Mouse (Mus musculus): Measurements from ENCODE around the gene Cdx2. TPM values are rescaled to one million over a fixed set of nuclear protein-coding genes. Genes with fewer than 3 reads are reported as not detected.

Gene Cdx2
- total RNA-seq, 2 experiments from 2014 or later = not detected

- no peak for ATAC-seq (replicated peaks; ENCODE audit: low FRiP score, poor library complexity, severe bottlenecking)
These were observed 9.8 kb downstream of the Cdx2 start for GRCm38 (mm10) chr5:147297249-147297648.

DNA sequence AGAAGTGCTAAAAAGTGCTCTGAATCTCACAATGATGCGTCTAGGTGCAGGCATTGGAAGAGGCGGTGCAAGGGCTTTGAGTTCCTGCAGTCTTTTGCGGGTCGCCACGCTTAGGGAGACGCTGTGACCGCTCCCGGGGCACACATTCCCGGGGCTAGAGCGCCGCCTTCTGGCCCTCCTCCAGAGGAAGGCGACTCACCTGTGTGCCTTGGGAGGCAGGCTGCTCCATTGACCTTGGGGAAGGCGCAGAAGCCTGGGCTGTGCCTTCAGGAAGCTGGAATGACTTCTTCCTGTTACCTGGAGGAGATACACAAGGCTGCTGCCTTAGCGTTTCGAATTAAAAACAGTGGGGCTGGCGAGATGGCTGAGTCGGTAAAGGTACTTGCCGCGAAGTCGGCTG, 12.9 kb downstream of the Cdx2 start:
- ATAC-seq (replicated peaks; ENCODE audit: low FRiP score, poor library complexity, severe bottlenecking) = no peak

- ATAC-seq (replicated peaks; ENCODE audit: low FRiP score, poor library complexity, severe bottlenecking) = peak; percentile 57; the same call in 1 of the 2 replicates
These were observed 13.8 kb downstream of the Cdx2 start for GRCm38 (mm10) chr5:147293127-147293910.

GRCm38 (mm10) chr5:147292506-147293120, 14.5 kb downstream of the Cdx2 start:
- 0 out of 2 replicates have a peak, but pooled peaks have one; percentile 35 for ATAC-seq (replicated peaks; ENCODE audit: low FRiP score, poor library complexity, severe bottlenecking)

DNA sequence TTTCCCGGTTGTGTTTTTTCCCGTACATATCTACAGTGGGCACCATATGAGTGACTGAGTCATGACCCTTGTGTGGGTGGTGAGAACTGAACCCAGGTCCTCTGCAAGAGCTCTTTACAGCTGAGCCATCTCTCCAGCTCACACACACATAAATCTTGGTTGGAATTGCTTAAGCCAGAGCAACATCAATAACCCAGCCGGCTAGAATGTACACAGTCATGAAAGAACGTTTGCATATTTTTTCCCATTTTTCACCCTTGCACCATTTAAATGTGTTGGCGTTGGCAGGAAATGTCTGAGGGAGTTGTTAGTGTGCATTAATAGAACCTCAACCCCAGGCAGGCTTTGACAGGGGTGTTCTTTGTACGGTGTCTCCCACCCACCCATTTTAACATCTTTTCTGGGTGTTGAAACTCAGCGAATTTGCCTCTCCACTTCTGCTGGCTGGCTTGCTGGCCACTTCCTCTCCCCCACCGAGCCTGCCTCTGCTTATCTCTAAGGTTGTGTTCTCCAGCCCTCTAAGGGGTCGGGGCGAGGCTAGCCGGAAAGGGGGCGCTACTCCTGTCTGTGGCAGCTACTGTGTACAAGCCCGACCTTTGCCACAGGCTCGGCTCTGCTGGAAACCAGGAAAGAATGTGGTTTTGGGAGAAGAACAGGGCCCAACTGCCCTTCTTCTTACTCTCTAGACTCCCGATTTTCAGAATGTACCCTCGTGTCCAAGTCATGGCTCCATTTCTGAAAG, 15.1 kb downstream of the Cdx2 start:
- no peak for ATAC-seq (replicated peaks; ENCODE audit: low FRiP score, poor library complexity, severe bottlenecking)

DNA sequence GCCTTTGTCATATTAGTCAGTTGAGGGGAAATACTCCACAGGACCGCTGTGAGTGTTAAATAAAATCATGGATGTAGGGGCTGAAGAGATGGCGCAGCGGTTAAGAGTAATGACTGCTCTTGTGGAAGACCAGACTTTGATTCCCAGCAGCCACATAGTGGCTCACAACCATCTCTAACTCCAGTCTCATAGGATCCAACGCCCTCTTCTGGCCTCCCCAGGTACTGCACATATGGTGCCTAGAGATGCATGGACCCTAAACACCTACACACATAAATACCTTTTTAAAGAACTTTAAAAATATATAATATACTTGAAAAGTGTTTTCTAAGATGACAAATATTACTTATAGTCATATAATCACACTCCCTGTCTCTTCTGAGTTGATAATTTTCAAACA, 22.7 kb downstream of the Cdx2 start:
- ATAC-seq (replicated peaks; ENCODE audit: low FRiP score, poor library complexity, severe bottlenecking) = no peak

DNA sequence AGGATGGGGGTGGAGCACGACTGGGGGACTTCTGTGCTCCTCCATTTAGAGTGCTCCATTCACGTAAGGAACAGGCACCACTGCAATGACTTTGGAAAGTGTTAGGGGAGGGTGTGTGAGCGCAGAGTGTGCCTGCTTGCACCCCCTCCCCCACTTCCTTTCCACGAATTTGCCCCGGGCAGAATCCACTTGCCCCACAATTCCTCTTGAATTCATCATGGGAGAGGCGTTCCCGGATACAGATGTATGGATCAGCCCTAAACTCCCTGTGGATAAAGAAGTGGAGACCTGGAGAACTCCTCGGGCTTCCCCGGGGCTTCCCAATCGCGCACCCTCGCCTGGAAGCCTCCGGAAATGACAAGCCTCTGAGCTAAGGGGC, 29.5 kb downstream of the Cdx2 start:
- no peak for ATAC-seq (replicated peaks; ENCODE audit: low FRiP score, poor library complexity, severe bottlenecking)

GRCm38 (mm10) chr5:147276701-147277546, 30.1 kb downstream of the Cdx2 start:
- ATAC-seq (replicated peaks; ENCODE audit: low FRiP score, poor library complexity, severe bottlenecking) = no peak

GRCm38 (mm10) chr5:147275761-147276160, 31.3 kb downstream of the Cdx2 start:
- no peak for ATAC-seq (replicated peaks; ENCODE audit: low FRiP score, poor library complexity, severe bottlenecking)

GRCm38 (mm10) chr5:147274174-147275141, 32.6 kb downstream of the Cdx2 start:
- no peak for ATAC-seq (replicated peaks; ENCODE audit: low FRiP score, poor library complexity, severe bottlenecking)

DNA sequence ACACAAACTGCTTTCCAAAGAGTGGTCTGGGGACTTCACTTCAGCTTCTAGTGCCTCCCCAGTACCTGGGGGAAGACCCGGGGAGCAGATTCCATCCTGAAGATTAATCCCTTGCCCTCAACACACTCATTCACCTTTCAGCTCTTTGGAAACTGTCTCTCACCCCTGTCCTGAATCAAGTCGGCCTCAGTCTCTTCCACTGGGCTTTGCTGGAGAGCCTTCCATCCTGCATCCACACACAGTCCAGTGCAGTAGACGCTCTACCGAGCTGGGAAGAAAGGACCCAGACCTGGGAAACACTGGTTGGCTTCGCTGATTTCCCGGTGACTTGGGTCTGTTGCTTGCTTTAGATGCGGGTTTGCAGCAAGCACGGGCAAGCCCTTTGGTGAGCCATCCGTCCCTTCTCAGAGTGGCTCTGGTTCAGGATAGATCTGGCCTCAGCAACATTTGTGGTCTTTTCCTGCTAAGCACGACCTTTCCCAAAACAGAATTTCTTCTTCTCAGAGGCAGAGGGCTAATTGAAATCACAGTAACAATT, 34.2 kb downstream of the Cdx2 start:
- ATAC-seq (replicated peaks; ENCODE audit: low FRiP score, poor library complexity, severe bottlenecking) = no peak

DNA sequence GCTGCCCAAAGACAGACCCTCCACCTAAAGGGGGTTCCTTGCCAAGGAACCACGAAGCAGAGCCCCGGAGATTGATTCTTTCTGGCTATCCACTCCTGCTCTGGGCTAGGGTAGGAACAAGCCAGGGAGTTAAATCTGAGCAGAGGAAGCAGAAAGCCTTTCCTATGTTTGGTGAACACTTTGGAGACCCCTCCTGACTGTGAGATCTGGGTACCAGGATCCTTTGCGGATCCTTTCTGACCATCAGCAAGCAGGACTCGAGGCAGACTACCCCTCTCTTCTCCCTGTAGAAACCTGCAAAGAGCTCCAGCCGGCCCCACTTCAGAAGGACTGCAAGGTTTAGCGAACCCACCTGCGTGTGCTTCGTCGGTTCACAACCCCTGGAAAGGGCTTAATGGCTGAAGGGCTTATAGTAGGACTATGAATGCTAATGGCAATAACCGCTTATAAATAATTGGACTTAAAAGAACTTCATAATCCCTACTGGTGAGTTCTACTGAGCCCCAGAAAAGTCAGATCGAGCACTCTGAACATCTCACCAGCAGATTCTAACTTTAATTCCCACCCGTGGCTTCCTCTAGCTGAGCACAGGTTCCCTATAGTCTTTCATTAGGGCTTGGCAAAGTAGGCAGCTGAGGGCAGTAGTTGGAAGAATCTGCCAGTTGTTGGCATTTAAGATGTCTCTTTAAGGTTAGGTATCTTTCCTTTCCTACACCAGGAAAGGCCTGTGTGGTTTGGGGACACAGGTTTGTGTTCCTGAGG, 34.8 kb downstream of the Cdx2 start:
- ATAC-seq (replicated peaks; ENCODE audit: low FRiP score, poor library complexity, severe bottlenecking) = no peak

DNA sequence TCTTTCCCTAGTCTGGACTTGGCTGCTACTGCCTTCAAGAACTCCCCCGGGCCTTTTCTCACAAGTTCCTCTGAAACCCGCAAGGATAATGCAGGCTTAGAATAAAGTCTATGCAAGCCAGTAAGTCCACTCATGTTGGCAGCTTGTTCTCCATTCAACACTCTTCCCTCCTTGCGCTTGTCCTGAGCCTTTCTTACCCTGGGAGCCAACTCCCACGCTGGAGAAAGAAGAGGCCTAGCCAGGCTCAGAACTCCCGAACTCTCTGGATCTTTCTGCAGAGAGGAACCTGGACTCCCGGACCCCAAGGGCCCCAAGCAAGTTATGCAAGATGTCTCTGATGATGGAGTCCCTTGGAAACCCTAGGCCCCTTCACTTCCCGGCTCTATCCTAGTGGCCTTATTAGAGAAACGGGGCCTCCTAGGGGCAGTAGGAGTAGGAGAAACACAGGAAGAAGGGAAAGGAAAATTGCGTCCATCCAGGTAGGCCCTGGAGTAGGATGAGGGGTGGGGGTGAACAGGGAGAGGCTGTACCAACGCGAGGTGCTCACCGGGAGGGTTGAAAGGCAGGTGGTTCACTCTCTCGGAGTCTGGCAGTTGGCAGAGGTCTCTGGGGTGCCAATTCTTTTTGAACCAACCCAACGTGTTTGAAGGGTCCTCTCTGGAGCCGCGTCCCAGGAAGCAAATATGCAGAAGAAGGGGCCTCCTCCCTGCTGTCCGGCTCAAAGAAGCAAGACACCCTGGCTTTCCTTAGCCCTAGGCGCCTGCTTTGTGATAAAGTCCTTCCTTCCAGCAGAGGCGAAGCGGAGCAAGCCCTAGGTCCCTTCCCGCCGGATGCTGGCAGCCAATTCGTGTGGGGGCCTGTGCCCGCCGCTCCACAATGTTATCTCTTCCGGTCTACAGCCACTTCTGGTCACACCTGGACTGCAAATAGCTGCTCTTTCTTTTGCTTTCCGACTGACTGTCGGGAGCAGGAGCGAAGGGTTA, 36.1 kb downstream of the Cdx2 start:
- no peak for ATAC-seq (replicated peaks; ENCODE audit: low FRiP score, poor library complexity, severe bottlenecking)

- no peak for ATAC-seq (replicated peaks; ENCODE audit: low FRiP score, poor library complexity, severe bottlenecking)
These were observed 37.0 kb downstream of the Cdx2 start, which contains the start of gene Pdx1 for GRCm38 (mm10) chr5:147269926-147270672. Gene Pdx1, plus strand, starts transcription at chr5:147269959.

GRCm38 (mm10) chr5:147269371-147269770, 37.7 kb downstream of the Cdx2 start:
- no peak for ATAC-seq (replicated peaks; ENCODE audit: low FRiP score, poor library complexity, severe bottlenecking)

DNA sequence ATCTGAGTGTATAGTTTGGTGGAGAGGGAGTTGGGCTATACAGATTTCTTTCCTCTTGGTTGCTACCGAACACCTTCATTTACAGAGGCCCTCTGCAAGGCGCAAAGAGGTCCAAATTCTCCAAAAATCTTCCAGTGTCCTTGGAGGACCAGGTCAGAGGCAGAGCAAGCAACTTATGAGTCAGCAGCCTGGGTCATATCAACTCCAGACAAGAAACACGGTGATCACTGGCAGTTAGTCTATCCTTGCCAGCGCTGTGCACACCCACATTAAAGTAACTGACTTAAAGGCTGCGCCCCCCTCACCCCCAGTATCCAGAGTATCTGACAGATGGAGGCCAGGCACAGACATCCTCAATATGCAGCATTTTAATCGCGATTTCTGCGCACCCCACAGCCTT, 38.3 kb downstream of the Cdx2 start:
- no peak for ATAC-seq (replicated peaks; ENCODE audit: low FRiP score, poor library complexity, severe bottlenecking)
